Mouse (Mus musculus) T-helper 2 cell (primary cell): ENCODE measurements around the gene 1700084M14Rik.
"Not testable (repeated sequence)": the region's sequence is repeated elsewhere in the genome, so short reads cannot be mapped to it uniquely, and the experiment has no call there.

Experiments used
- in situ Hi-C: fragments of 300-600 bp; cut with MboI, MseI; formaldehyde crosslinking; loops from one replicate; pipeline ENCODE4 v1.15.1; 2025; ENCODE audit warnings: high pct_unique_total_duplicates

1700084M14Rik gene

GRCm38 (mm10) chrX:91575811-91576210 lies at the start of gene 1700084M14Rik:
TSS of gene 1700084M14Rik (minus strand) at chrX:91575911.
- in situ Hi-C loops: not testable (repeated sequence)
